Mouse (Mus musculus) cerebellum, adult 2 months (tissue): ENCODE results near the gene Cend1.

Experiments
- CTCF ChIP-seq: fragments of 200-500 bp; IDR thresholded peaks from 2 replicates; pipeline ENCODE4 v1.5.1; 2011; ENCODE audit warnings: low read depth, mild to moderate bottlenecking, control low read depth, low read length, moderate library complexity, borderline replicate concordance; ENCODE audit not compliant: insufficient read depth
- POLR2A ChIP-seq: fragments of 200-500 bp; IDR thresholded peaks from 2 replicates; pipeline ENCODE4 v1.6.1; 2011; ENCODE audit warnings: low read length, control low read depth, borderline replicate concordance; ENCODE audit not compliant: insufficient read depth

DNA sequence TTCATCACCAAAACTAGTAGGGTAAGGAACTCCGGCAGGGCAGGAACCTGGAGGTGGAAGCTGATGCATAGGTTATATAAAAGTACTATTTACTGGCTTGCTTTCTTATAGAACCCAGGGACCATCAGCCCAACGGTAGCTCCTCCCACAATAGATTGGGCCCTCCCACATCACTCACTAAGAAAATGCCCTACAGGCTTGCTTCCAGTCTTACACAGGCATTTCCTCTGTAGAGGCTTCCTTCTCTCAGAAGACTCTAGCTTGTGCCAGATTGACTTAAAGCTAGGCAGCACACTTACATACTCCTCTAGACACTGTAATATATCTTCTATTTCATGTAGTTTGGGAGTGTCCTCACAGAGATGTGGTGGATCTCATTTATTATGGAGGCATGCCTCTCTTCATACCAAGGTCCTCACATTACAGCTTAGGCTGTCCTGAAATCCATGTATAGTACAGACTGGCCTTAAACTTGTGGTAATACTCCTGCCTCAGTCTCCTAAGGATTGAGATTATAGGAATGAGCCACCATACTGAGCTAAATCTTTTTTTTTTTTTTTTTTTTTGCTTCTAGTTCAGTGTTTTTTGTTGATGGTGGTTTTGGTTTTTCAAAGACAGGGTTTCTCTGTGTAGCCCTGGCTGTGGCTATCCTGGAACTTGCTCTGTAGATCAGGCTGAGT is 41.3 kb downstream of the Cend1 start:
- no peak for TF ChIP-seq POLR2A
- no peak for TF ChIP-seq CTCF
